Mouse (Mus musculus) stomach, embryonic 16.5 days (tissue): ENCODE results near the gene Rpl6. TPM values are rescaled to one million over a fixed set of nuclear protein-coding genes. Genes with fewer than 3 reads are reported as not detected.

Experiments used
- ATAC-seq: fragments of 200-750 bp; cut with Nextera tagmentation; 2 replicates; pipeline ENCODE4 v1.8.0; 2017; ENCODE audit warnings: moderate number of reproducible peaks, moderate TSS enrichment; ENCODE audit not compliant: insufficient read depth, low FRiP score
- H3K27ac ChIP-seq: fragments of 300-500 bp; sonication (generic); 2 replicates; pipeline ENCODE4 v1.5.1; 2014; ENCODE audit warnings: low read length
- H3K27me3 ChIP-seq: fragments of 300-500 bp; sonication (generic); 2 replicates; pipeline ENCODE4 v1.6.1; 2014; ENCODE audit warnings: low read length, control low read depth, mixed read lengths; ENCODE audit not compliant: control insufficient read depth, insufficient read depth
- H3K36me3 ChIP-seq: fragments of 300-500 bp; sonication (generic); 2 replicates; pipeline ENCODE4 v1.6.1; 2014; ENCODE audit warnings: low read length; ENCODE audit not compliant: control insufficient read depth, insufficient read depth
- H3K4me1 ChIP-seq: fragments of 300-500 bp; sonication (generic); 2 replicates; pipeline ENCODE4 v1.6.1; 2014; ENCODE audit warnings: low read length, control low read depth, mixed read lengths; ENCODE audit not compliant: control insufficient read depth, insufficient read depth
- H3K4me2 ChIP-seq: fragments of 300-500 bp; sonication (generic); 2 replicates; pipeline ENCODE4 v1.6.1; 2014; ENCODE audit warnings: low read depth, low read length, mixed read lengths
- H3K4me3 ChIP-seq: fragments of 300-500 bp; sonication (generic); replicated peaks from 2 replicates; pipeline ENCODE4 v1.5.1; 2014; ENCODE audit warnings: mild to moderate bottlenecking, low read length
- H3K9ac ChIP-seq: fragments of 300-500 bp; sonication (generic); 2 replicates; pipeline ENCODE4 v1.6.1; 2014; ENCODE audit warnings: low read length
- H3K9me3 ChIP-seq: fragments of 300-500 bp; sonication (generic); replicated peaks from 2 replicates; pipeline ENCODE4 v1.6.1; 2016; ENCODE audit warnings: low read length, control low read depth; ENCODE audit not compliant: control insufficient read depth
- WGBS: fragments of 180-500 bp; shearing (Covaris S2); extraction: QIAGEN DNeasy Blood & Tissue Kit; methylation state at CpG from one replicate; pipeline ENCODE4 v1.1.7; 2014; 5-methylcytosine and 5-hydroxymethylcytosine counted together
- polyA plus RNA-seq: library from polyadenylated mRNA; unstranded; fragments of >200 nt; fragmentation: Nextera tagmentation; extraction: Ambion mirVana; gene quantifications from 2 replicates; pipeline ENCODE4 v1.2.1, GENCODE M21; 2015

Rpl6 gene
- polyA plus RNA-seq, 1 experiment from 2014 or later = 591 TPM

- Histone ChIP-seq H3K27me3 (no peaks in the 10 kb centered on the region), H3K27ac (no peak overlapping the region), H3K4me1 (no peaks in the 10 kb centered on the region), H3K4me2 (no peak overlapping the region), H3K9me3 (no peaks in the 10 kb centered on the region), H3K9ac (no peak overlapping the region), H3K4me3 (no peak overlapping the region), H3K36me3 (no peaks in the 10 kb centered on the region)
- 82% methylated on average over 7 of the region's 7 CpGs for WGBS
- no peak for ATAC-seq
Measured at GRCm38 (mm10) chr5:121254977-121255376, 50.7 kb downstream of the Rpl6 start.

Other genes starting within 250 kb of the Rpl6 start
- gene Rph3a, start 194.4 kb upstream of the Rpl6 start, polyA plus RNA-seq = 0.06 and 0.26 TPM in 2 replicates
- gene Ptpn11, start 13.1 kb upstream of the Rpl6 start, polyA plus RNA-seq = 14.4 and 14.7 TPM in 2 replicates
- 3.7 and 4.1 TPM in 2 replicates for gene Hectd4, start 15.7 kb downstream of the Rpl6 start, polyA plus RNA-seq
- 74.7 and 77.1 TPM in 2 replicates for gene Trafd1, start 181.2 kb downstream of the Rpl6 start, polyA plus RNA-seq
- 43.4 and 45.8 TPM in 2 replicates for gene Naa25, start 193.5 kb downstream of the Rpl6 start, polyA plus RNA-seq
- 3.5 and 4.5 TPM in 2 replicates for gene Tmem116, start 247.4 kb downstream of the Rpl6 start, polyA plus RNA-seq
- gene Erp29, start 248.0 kb downstream of the Rpl6 start, polyA plus RNA-seq = 185 and 207 TPM in 2 replicates